Mouse (Mus musculus) gastrocnemius, postnatal 10 days (tissue): ENCODE data around the gene Adcy4. TPM values are rescaled to one million over a fixed set of nuclear protein-coding genes. Genes with fewer than 3 reads are reported as not detected.

Source experiments
- DNase-seq: peaks from one replicate; pipeline ENCODE4 v3.0.0; 2021; ENCODE audit warnings: mixed read lengths
- total RNA-seq, 2 experiments: library from RNA; stranded (reverse); gene quantifications; 2 replicates each; pipeline ENCODE4 v1.2.3; 2021

Adcy4 gene
- total RNA-seq, 2 experiments from 2014 or later, result 5.9 to 9.4 TPM

GRCm38 (mm10) chr14:55757566-55757965 is 26.3 kb downstream of the Adcy4 start:
- no peak for DNase-seq

GRCm38 (mm10) chr14:55747051-55747847 is 36.6 kb downstream of the Adcy4 start:
- no peak for DNase-seq

GRCm38 (mm10) chr14:55745861-55746237 is 38.0 kb downstream of the Adcy4 start:
- no peak for DNase-seq

- DNase-seq, result peak; percentile 89
Observed at GRCm38 (mm10) chr14:55745180-55745860, 38.6 kb downstream of the Adcy4 start, which contains the start of the genes Dhrs1 and Nop9. Dhrs1 (minus strand) TSS chr14:55745690. Nop9 (plus strand) TSS chr14:55745693.

- DNase-seq, result peak; percentile 87
Observed at GRCm38 (mm10) chr14:55743711-55744110, 40.2 kb downstream of the Adcy4 start.

GRCm38 (mm10) chr14:55737086-55737687 is 46.7 kb downstream of the Adcy4 start:
- no peak for DNase-seq

GRCm38 (mm10) chr14:55735758-55736157 is 48.1 kb downstream of the Adcy4 start:
- DNase-seq, result no peak

GRCm38 (mm10) chr14:55735334-55735733 is 48.6 kb downstream of the Adcy4 start:
- DNase-seq, result no peak

- DNase-seq, result no peak
Observed at GRCm38 (mm10) chr14:55734869-55735268, 49.0 kb downstream of the Adcy4 start.

GRCm38 (mm10) chr14:55733889-55734288 is 50.0 kb downstream of the Adcy4 start:
- DNase-seq, result no peak

GRCm38 (mm10) chr14:55730531-55731032 is 53.3 kb downstream of the Adcy4 start:
- no peak for DNase-seq

- no peak for DNase-seq
Observed at GRCm38 (mm10) chr14:55730116-55730515, 53.8 kb downstream of the Adcy4 start.

- DNase-seq, result no peak
Observed at GRCm38 (mm10) chr14:55727889-55728685, 55.8 kb downstream of the Adcy4 start.

GRCm38 (mm10) chr14:55726261-55726660 is 57.6 kb downstream of the Adcy4 start:
- DNase-seq, result no peak

- DNase-seq, result no peak
Observed at GRCm38 (mm10) chr14:55724411-55724871, 59.5 kb downstream of the Adcy4 start.

GRCm38 (mm10) chr14:55723433-55723832 is 60.5 kb downstream of the Adcy4 start:
- no peak for DNase-seq

GRCm38 (mm10) chr14:55722438-55722945 is 61.4 kb downstream of the Adcy4 start:
- no peak for DNase-seq

GRCm38 (mm10) chr14:55721700-55722437 is 62.0 kb downstream of the Adcy4 start, which contains the start of gene Rabggta:
Rabggta (minus strand) TSS chr14:55722263.
- peak; percentile 91 for DNase-seq

- DNase-seq, result no peak
Observed at GRCm38 (mm10) chr14:55721076-55721475, 62.8 kb downstream of the Adcy4 start.

- DNase-seq, result no peak
Observed at GRCm38 (mm10) chr14:55720666-55721065, 63.2 kb downstream of the Adcy4 start.

- no peak for DNase-seq
Observed at GRCm38 (mm10) chr14:55719737-55720136, 64.2 kb downstream of the Adcy4 start.
